Mouse (Mus musculus) ovary, adult 18-20 months (tissue): ENCODE results near the gene Tmprss12.
"Not testable (repeated sequence)": the region's sequence is repeated elsewhere in the genome, so short reads cannot be mapped to it uniquely, and the experiment has no call there.

Source experiments
- DNase-seq: peaks from one replicate; pipeline ENCODE4 v3.0.0; 2022; ENCODE audit warnings: low spot score, mixed read lengths

Gene Tmprss12

DNA sequence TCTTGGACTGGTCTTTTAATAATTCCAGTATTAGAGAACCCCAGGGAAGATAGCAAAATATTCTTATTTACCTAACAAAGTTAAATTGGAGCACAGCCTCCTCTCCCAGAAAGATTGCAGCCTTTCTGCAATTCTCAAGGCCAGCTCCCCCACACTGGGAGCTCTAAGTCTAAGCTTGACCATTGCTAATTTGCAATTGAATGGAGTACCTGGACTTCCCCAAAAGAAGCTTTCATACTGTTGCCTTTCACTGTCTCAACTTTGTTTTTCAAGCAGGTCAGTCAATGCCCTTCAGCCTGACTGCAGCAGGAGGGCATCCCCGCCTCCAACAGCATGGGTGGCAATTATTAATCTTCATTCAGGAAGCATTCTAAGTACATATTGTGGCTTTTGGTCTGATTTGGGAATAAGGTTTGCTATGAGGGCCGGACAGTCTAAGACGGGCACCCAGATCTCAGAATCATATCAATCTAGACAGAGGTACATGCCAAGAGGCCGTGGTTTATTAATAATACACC lies 6.8 kb upstream of the Tmprss12 start:
- DNase-seq, result not testable (repeated sequence)

DNA sequence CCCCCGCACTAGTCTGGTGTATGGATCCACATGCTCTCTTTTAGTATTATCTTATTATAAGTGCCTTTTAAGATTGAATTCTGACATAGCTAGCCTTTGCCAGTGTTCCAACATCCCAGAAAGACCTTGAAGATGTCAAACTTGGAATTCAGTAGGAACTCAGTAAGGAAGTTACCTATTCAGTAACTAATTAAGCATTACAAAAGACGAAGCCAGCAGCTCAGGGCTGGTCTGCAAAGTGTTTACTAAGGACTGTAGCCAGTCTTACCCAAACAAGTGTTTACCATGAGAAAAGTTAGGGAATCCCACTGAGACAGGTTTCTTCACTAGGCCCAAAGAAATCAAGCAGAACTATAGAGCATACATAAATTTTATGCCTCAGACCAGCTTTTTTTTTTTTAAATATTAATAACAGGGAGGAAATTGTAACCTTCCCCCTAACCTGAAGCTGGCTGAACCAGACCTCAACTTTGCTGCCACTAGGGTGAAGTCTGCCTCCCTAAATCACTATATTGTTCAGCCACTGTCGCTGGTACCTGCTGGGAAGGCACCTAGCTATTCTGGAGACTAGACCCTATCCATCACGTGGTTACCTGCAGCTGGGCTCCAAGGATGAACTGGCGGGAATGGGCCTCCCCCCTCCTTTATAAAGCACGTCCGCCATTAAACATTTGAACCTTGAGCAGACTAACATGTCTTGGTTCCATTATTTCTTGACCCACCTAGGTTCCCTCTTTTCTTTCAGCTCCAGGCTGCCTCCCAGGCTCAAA lies 5.7 kb upstream of the Tmprss12 start:
- DNase-seq, result no peak

DNA sequence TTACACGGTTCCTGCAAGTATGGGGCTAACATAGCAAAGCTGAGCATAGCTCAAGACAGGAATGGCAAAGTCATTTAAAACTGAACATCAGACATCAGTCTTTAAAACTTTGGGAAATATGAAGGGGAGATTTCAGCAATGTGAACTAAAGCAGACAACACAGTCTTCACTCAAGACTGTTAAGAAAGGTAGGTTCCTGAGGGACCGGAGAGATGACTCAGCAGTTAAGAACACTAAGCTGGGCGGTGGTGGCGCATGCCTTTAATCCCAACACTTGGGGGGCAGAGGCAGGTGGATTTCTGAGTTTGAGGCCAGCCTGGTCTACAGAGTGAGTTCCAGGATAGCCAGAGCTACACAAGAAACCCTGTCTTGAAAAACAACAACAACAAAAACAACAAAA lies 4.2 kb upstream of the Tmprss12 start:
- DNase-seq, result no peak

DNA sequence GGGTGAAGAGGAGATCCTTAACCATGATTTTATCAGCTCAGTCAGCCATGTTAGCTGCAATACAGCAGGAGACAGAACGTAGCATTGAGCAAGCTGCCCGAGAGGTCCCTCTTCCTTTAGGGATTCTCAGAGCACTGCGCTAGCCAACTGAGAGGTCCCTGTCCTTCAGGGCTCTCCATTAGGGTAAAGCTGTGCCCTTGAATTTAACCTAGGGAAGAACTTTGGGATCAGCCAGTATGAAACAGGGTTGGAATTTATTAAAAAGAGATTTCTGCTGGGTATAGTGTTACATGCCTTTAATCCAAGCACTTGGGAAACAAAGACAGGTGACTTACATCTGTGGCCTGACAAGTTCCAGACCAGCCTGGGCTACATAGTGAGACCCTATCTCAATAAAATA lies 3.1 kb upstream of the Tmprss12 start:
- no peak for DNase-seq

DNA sequence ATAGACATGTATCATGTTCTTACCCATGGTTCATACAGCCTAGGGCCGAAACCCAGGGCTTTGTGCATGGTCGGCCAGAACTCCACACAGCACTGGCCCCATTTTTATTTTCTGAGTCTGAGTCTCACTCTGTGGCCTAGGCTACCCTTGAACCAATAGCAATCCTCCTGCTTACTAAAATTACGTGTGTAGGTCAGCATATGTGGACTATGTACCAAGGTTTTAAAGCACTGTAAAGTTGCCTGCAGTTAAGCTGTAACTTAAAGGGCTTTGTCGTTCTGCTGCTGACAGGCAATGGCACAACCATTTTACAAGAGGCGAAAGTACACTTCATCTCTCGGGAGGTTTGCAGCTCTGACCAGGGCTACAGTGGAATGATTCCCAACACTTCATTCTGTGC lies 8.3 kb downstream of the Tmprss12 start:
- no peak for DNase-seq

DNA sequence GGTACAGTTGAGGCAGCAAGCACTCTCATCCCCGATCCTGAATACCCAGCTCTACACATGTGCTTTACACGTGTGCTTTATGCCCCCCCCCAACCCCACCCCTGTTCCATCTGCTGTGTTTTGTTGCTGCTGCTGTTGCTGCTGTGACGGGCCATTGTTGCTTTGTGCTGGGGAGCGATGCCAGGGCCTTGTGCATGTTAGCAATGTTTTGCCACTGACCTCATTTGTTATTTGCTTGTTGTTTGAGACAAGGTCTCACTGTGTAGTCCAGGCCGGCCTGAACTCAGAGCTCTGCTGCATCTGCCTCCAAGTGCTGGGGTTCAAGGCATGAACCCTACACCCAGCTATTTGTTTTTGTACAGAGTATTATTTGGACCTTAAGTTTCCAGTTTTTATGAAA lies 10.2 kb downstream of the Tmprss12 start:
- no peak for DNase-seq

DNA sequence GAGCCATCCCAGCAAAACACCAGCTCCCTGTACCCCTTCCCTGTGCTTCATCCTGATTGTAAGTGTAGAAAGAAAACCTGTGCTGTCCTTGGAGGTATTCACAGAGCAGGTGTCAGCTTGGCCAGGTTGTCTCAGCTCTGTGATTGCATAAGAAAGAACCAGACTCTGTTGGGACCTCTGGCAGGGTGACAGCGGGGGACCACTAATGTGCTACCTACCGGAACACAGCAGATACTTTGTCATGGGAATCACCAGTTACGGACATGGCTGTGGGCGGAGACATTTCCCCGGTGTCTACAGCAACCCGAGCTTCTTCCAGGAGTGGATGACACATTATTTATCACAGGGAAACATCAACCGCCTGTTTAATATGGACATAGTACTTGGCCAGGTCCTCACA lies 11.7 kb downstream of the Tmprss12 start:
- no peak for DNase-seq

DNA sequence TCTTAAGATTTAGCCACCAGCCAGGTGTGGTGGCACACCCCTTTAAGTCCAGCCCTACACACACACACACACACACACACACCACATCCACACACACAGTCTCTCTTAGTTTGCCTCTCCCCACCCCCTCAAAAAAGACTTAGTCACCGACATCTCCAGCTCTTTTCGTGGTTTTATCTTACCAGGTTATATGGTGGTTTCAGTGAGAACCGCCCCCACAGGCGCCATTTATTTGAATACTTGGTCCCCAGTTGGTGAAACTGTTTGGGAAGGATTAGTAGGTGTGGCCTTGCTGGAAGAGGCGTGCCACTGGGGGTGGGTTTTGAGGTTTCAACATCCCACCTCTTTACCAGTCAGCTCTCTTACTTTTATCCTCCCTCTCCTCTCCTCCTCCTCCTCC lies 17.2 kb downstream of the Tmprss12 start:
- DNase-seq, result no peak

DNA sequence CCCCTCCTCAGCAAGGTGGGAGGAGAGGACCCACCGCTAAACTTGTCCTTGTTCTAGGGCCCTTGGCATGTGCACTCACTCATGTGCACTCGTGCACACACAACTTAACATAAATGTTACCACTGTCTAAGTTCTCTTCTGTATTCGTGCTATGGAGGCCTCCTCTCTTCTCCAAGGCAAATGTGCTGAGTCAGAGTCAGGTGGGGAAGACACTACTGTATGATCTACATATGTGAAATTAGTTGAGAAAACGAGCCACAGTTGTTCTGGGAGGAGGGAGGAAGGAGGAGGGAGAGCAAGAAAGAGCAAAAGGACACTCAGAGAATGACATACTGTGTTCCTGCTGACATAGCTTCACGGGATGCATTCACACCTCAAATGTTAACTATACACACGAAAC lies 19.9 kb downstream of the Tmprss12 start:
- no peak for DNase-seq

DNA sequence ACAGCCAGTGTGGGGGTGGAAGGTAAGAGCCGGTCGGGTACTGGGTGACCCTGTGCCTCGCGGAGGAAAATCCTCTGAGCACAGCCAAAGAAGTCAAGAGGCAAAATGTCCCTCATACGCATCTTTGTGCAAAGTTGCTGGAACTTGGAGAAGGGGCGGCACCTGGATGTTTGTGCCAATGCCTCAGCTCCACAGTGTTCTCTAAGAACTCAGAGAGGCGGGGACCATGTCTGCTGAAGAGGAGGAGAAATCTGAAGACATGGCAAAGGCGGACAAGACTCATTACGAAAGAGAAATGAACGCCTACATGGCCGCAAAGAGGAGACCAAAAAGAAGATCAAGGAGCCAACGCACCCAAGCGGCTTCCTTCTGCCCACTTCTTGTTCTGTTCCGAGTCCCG lies 20.9 kb downstream of the Tmprss12 start:
- DNase-seq, result peak; percentile 25

DNA sequence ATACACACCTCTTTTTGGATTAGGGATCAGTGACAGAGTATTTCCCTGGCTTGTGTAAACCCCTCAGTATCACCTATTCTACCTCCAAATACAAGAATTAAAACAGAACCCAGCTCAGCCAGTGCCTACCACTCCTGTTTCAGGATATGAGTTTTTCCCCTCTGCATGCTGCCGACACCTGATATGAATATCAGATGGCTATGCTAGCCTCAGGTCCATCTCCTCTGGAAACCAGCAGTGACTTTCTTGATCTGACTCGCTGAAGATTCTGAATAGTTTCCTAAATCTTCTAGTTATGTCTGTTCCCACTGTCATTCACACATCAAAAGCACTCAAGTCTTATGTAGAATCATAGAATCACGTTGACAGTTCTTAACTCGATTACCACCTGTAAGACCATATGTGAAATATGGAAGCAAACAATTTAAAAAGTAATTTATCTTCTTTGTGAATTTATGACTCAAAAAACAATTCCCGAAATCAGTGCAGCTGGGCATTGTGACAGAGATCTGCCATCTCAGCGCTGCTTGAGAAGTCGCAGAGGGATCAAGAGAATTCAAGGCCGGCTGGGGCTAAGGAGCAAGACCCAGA lies 22.9 kb downstream of the Tmprss12 start:
- no peak for DNase-seq

DNA sequence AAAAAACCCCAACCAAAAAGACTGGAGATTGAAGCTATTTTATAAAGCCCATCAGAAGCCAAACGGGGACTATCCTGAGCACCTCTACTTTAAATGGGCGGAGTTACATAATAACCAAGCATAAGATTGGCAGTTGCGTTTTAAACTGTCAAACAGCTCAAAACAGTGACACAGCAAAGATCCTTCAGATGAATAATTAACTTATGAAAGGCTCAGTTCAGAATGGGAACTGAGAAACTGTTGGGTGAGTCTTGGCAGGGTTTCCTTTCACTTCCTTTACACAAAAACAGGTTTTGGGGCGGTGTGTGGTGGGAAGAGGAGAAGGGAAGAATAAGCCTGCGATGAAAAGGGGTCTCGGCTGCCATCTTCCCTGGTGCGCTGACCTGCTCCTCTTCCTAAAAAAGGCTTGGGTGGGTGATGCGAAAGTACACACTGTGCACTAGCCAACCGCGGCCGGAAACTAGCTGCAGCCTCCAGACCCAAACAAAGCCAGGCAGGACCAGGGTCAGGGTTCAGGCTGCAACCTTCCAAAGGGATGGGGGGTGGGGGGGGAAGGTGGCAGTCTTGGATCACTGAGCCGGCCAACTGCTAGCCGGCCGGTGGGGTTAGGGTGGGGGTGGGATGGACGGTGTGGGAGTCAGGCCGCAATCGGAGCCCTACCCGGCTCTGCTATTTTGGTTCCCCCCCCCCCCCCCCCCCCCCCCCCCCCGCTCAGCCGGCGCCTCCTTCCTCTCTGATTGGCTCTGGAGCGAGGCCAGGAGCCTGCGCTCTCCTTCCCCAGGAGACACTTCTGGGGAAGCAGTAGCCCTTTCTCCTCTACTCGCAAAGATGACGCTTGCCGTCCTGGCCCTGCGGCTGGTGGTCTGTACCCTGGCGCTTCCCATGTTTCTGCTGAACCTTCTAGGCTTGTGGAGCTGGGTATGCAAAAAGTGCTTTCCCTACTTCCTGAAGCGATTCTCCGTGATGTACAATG lies 23.7 kb downstream of the Tmprss12 start, which contains the start of gene Mettl7a1:
TSS of gene Mettl7a1 (plus strand) at position 122 of the 973 bp plus-strand sequence.
- peak; percentile 77 for DNase-seq

DNA sequence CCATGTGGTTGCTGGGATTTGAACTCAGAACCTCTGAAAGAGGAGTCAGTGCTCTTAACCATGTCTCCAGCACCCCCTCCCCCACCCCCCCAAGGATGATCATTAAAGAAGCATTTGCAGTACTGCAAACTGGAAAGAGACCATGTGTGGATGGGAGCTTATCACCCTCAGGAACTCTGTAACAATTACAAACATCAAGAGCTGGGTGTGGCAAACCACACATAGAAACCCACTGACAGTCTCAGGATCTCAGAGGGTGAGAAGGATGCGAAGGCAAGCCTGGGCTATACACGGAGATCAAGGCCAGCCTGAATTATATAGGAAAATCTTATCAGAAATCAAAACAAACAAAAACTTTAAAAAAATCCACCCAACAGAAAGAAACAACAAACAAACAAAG lies 25.6 kb downstream of the Tmprss12 start:
- DNase-seq, result no peak

DNA sequence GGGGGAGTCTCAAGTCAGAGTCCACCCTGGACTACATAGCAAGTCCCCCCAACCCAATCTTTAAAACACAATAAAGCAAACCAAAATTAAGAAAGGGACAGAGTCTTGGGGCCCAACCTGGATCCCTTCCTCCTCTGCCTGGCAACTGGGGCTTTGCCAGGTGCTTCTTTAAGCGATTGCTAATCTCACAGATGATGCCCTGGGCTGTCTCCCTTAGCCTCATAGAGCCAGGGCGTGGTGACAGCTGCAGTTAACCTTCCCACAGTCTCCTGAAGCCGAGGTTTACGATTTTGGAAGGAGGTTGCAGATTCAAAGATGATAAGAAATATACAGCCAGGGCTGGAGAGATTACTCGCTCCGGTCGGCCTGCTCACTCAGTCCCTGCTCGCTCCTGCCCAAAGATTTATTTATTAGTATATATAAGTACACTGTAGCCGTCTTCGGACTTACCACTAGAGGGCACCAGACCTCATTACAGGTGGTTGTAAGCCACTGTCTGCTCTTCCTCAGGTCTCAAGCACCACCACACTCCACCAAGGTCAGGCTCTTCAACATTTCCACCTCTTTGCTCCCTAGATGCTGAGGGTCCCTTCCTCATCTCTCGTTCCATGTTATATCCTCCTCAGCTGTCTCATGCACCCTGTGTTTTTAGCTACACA lies 26.9 kb downstream of the Tmprss12 start:
- DNase-seq, result not testable (repeated sequence)

DNA sequence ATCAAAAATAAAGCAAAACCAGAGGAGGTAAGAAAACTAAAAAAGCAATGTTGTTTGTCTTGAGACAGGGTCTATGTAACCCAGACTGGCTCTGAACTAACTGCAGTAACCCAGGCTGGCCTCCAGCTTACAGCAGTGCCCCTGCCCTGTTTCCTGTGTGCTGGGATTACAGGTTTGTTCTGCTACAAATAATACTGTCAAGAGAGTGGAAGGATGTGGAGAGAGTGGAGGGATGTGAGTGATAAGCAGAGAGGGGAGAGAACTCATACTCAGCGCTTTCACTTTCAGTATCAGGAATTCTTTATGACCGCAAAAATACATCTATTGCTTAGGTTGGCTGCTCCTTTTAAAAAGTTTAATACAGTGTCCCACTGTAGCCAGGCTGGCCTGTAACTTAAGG lies 31.7 kb downstream of the Tmprss12 start:
- no peak for DNase-seq

DNA sequence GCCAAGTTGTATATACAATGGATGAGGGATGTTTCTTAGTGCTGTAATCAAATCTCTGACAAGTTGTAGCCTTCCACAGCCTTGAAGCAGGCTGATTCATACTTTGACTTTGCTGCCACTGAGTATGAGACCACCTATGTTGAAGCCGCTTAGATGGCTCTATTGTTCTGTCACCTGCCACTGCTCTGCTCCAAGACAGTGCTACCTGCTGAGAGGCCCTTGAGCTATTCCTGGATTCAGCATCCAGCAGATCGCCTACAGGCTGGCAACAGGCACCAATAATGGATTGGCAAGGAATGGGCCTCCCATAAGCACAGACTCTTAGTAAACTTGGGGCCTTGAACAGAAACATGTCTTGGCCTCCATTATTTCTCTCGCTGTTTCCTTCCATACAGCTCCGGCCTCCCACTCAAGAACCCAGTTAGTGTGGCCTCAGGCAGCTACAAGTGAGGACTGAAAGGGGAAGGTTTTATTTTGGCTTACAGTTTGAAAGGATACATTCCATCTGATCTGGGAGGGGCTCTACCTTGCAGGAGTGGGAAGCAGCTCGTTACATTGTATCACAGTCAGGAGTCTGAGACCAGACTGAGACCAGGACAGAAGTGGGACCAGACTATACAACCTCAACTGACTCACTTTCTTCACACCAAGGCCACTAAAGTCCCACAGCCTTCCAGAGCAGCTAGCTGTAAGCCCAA lies 34.0 kb downstream of the Tmprss12 start:
- no peak for DNase-seq

DNA sequence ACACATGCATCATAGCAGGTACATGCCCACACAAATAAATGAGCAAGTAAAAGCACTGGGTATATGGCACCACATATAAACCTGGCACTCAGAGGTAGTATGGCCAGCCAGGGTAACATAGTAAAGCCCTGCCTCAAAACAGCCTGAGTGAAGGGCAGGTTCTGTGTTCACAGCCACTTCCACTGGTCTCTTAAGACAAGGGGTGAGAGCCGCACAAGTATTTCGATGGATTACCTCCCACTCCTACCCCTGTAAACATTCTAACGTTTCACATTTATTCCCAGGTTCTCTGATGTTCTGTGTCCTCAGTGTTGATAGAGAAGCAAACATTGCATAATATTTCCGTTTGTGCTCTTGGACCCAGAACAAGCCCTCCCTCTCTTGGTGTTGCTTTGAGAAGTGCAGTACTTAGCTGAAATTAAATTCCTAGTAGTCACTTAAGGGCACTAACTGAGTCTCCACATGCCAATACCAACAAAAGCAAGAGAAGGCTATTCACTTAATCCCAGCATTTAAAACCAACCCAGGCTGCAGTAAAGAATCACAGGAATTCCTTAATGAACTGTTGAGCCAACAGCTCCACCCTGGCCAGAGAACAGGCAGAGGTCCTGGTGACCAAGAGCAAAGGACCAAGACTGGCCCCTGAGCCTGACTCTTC lies 37.5 kb downstream of the Tmprss12 start:
- DNase-seq, result not testable (repeated sequence)

DNA sequence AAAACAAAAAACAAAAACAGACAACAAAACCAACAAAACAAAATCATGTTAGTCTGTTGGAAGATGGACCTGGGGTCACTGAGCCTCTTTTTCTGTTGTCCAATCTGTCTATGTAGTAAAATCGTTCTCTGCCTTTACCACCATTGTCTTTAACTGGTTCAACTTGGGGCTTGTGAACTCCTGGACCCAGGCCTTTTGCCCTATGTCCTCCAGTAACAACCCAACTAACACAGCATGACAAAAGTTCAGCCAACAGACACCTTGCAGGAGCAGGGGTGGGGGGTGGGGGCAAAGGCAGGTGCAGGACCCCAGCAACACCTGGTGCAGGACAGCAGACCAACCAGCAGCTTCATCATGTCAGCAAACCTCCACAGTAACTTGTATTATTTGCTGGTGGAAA lies 39.2 kb downstream of the Tmprss12 start:
- DNase-seq, result no peak

DNA sequence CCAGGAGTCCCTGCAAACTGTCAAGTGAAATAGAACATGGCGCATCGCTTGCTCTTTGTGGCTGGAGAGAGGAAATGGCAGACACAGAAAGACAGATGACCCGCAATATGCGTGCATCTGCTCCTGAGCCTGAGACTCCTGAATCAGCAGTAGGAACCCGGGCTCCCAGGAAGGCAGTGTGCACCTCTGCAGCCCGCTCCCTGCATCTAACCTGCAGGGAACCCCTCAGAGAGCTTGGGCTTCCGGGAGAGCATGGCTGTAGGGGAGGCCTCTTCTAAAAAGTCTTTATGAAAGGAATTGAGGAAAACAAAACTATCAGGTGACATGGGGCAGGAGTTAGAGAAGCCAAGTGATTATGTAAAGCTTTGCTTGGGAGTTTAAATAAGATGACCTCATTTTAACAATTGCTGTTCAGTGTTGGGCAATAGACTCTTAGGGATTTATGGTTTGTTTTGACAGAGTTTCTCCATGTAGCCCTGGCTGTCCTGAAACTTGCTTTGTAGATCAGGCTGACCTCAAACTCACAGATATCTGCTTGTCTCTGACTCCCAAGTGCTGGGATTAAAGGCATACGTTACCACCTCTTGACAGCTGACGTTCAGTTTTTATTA lies 39.8 kb downstream of the Tmprss12 start:
- peak; percentile 14 for DNase-seq

DNA sequence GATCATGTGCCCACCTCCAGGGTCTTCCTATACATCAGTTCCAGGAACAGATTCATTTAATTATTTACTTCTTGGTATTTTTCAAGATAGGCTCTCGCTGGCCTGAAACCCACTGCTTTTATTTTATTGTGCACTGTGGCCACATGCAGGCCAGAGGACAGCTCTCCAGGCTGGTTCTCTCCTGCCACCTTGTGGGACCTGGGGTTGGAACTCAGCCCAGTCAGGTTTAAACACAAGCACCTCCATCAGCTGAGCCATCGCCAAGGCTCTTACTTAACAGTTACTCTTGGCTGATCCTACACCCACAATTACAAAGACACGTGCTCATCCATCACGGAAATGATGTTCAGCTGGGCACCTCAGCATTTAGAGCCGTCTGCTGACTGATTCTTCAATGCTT lies 40.5 kb downstream of the Tmprss12 start:
- DNase-seq, result peak; percentile 50
